Mouse (Mus musculus) lung, adult 2 months (tissue): Measurements from ENCODE around the gene Cblb.

ENCODE experiments used
- CTCF ChIP-seq: fragments of 200-500 bp; IDR thresholded peaks from 2 replicates; pipeline ENCODE4 v1.5.1; 2011; ENCODE audit warnings: mild to moderate bottlenecking, low read length, control low read depth; ENCODE audit not compliant: insufficient read depth
- POLR2A ChIP-seq: fragments of 200-500 bp; IDR thresholded peaks from 2 replicates; pipeline ENCODE4 v1.6.1; 2011; ENCODE audit warnings: low read depth, mild to moderate bottlenecking, control low read depth, low read length, borderline replicate concordance; ENCODE audit errors: extremely low read depth

GRCm38 (mm10) chr16:52071766-52072209 is 40.8 kb downstream of the Cblb start:
- no peak for TF ChIP-seq POLR2A
- TF ChIP-seq CTCF = no peak
